Mouse (Mus musculus): ENCODE results near the gene Capza1.

GRCm38 (mm10) chr3:104790401-104790937, 73.8 kb downstream of the Capza1 start:
- TF ChIP-seq CTCF (IDR thresholded peaks at IDR 0.05; ENCODE audit: low read depth) (no peak), EP300 (IDR thresholded peaks at IDR 0.05; ENCODE audit: low read depth) (no peak)
